Mouse (Mus musculus) MEL (cell line): ENCODE data around the gene Immp2l. TPM values are rescaled to one million over a fixed set of nuclear protein-coding genes. Genes with fewer than 3 reads are reported as not detected.
A peak's percentile ranks its signal among the peaks of the same experiment; 100 is the strongest.

Experiments used
- DNase-seq: peaks from one replicate; pipeline ENCODE4 v3.0.0; 2011; ENCODE audit warnings: low read depth, low spot score
- H3K27ac ChIP-seq: 2 replicates; pipeline ENCODE4 v1.5.1; 2012; ENCODE audit warnings: low read depth, mild to moderate bottlenecking, control low read depth, low read length, moderate library complexity; ENCODE audit not compliant: control insufficient read depth
- H3K27me3 ChIP-seq, 2 experiments: fragments of 150-350 bp in 1 of 2; sonication (generic) in 1 of 2; 2 replicates each; pipeline ENCODE4 v1.6.1; 2012; ENCODE audit warnings: low read length in 2 of 2, mild to moderate bottlenecking in 2 of 2, improper control_type of control experiment in 1 of 2, moderate library complexity in 1 of 2; ENCODE audit not compliant: insufficient read depth in 2 of 2, control insufficient read depth in 1 of 2
- H3K36me3 ChIP-seq, 2 experiments: 2 replicates each; pipeline ENCODE4 v1.6.1; 2012 to 2014; ENCODE audit warnings: low read length in 2 of 2, improper control_type of control experiment in 1 of 2, inconsistent platforms in 1 of 2, mild to moderate bottlenecking in 1 of 2; ENCODE audit not compliant: insufficient read depth in 2 of 2, control insufficient read depth in 1 of 2
- H3K4me1 ChIP-seq, 2 experiments: fragments of 150-350 bp in 1 of 2; sonication (generic) in 1 of 2; 2 replicates each; pipeline ENCODE4 v1.6.1; 2012; ENCODE audit warnings: low read length in 2 of 2, improper control_type of control experiment in 1 of 2, mild to moderate bottlenecking in 1 of 2; ENCODE audit not compliant: insufficient read depth in 2 of 2, control insufficient read depth in 1 of 2
- H3K4me3 ChIP-seq, 2 experiments: fragments of 150-350 bp in 1 of 2; sonication (generic) in 1 of 2; 2 replicates each; pipeline ENCODE4 v1.5.1; 2012; ENCODE audit warnings: low read depth in 2 of 2, low read length in 2 of 2, mild to moderate bottlenecking in 2 of 2, moderate library complexity in 2 of 2, control low read depth in 1 of 2, improper control_type of control experiment in 1 of 2; ENCODE audit not compliant: control insufficient read depth in 1 of 2, insufficient read depth in 1 of 2
- H3K79me2 ChIP-seq: 2 replicates; pipeline ENCODE4 v1.6.1; 2012; ENCODE audit warnings: mild to moderate bottlenecking, low read length, moderate library complexity; ENCODE audit not compliant: control insufficient read depth, poor library complexity, insufficient read depth
- H3K9ac ChIP-seq: 2 replicates; pipeline ENCODE4 v1.6.1; 2012; ENCODE audit warnings: low read depth, mild to moderate bottlenecking, control low read depth, low read length, moderate library complexity; ENCODE audit not compliant: control insufficient read depth, poor library complexity, severe bottlenecking
- H3K9me3 ChIP-seq: fragments of 150-350 bp; sonication (generic); replicated peaks from 2 replicates; pipeline ENCODE4 v1.6.1; 2012; ENCODE audit warnings: mild to moderate bottlenecking, low read length, improper control_type of control experiment, moderate library complexity; ENCODE audit not compliant: insufficient read depth
- CHD1 ChIP-seq: IDR thresholded peaks from 2 replicates; pipeline ENCODE4 v1.6.1; 2012; ENCODE audit warnings: low read depth, mild to moderate bottlenecking, inconsistent platforms, low read length, improper control_type of control experiment
- CTCF ChIP-seq, 3 experiments: IDR thresholded peaks in 2 of 3; conservative IDR thresholded peaks in 1 of 3; 2 replicates each; pipeline ENCODE4 v1.5.1; 2011 to 2012; ENCODE audit warnings: low read length in 3 of 3, low read depth in 2 of 3, mild to moderate bottlenecking in 2 of 3, improper control_type of control experiment in 1 of 3, inconsistent platforms in 1 of 3, mixed read lengths in 1 of 3, moderate library complexity in 1 of 3; ENCODE audit not compliant: control insufficient read depth in 1 of 3, insufficient read depth in 1 of 3, poor library complexity in 1 of 3, severe bottlenecking in 1 of 3
- E2F4 ChIP-seq: IDR thresholded peaks from 2 replicates; pipeline ENCODE4 v1.6.1; 2011; ENCODE audit warnings: low read depth, low read length, improper control_type of control experiment, borderline replicate concordance
- ELF1 ChIP-seq: IDR thresholded peaks from 2 replicates; pipeline ENCODE4 v1.6.1; 2014; ENCODE audit warnings: low read depth, mild to moderate bottlenecking, inconsistent platforms, low read length, improper control_type of control experiment, moderate library complexity
- EP300 ChIP-seq, 2 experiments: IDR thresholded peaks; 2 replicates each; pipeline ENCODE4 v1.6.1; 2011; ENCODE audit warnings: improper control_type of control experiment in 2 of 2, low read length in 2 of 2, low read depth in 1 of 2, mild to moderate bottlenecking in 1 of 2
- ETS1 ChIP-seq: IDR thresholded peaks from 2 replicates; pipeline ENCODE4 v1.6.1; 2012; ENCODE audit warnings: low read depth, mild to moderate bottlenecking, inconsistent platforms, low read length, improper control_type of control experiment, moderate library complexity
- GABPA ChIP-seq: IDR thresholded peaks from 2 replicates; pipeline ENCODE4 v1.6.1; 2012; ENCODE audit warnings: low read depth, mild to moderate bottlenecking, inconsistent platforms, low read length, improper control_type of control experiment, moderate library complexity
- GATA1 ChIP-seq: IDR thresholded peaks from 2 replicates; pipeline ENCODE4 v1.6.1; 2011; ENCODE audit warnings: low read depth, low read length, improper control_type of control experiment
- HCFC1 ChIP-seq: IDR thresholded peaks from 2 replicates; pipeline ENCODE4 v1.6.1; 2012; ENCODE audit warnings: low read depth, mild to moderate bottlenecking, inconsistent platforms, low read length, improper control_type of control experiment, moderate library complexity
- KAT2A ChIP-seq: conservative IDR thresholded peaks from 2 replicates; pipeline ENCODE4 v1.6.1; 2012; ENCODE audit warnings: low read depth, low read length, improper control_type of control experiment, inconsistent platforms
- MAZ ChIP-seq: IDR thresholded peaks from 2 replicates; pipeline ENCODE4 v1.6.1; 2012; ENCODE audit warnings: low read depth, mild to moderate bottlenecking, inconsistent platforms, low read length, improper control_type of control experiment
- MEF2A ChIP-seq: IDR thresholded peaks from 2 replicates; pipeline ENCODE4 v1.6.1; 2014; ENCODE audit warnings: low read depth, mild to moderate bottlenecking, inconsistent platforms, low read length, improper control_type of control experiment; ENCODE audit not compliant: poor library complexity, insufficient replicate concordance, severe bottlenecking; ENCODE audit errors: extremely low read depth
- MXI1 ChIP-seq: IDR thresholded peaks from 2 replicates; pipeline ENCODE4 v1.6.1; 2011; ENCODE audit warnings: mild to moderate bottlenecking, low read depth, low read length, improper control_type of control experiment
- MYB ChIP-seq: IDR thresholded peaks from 2 replicates; pipeline ENCODE4 v1.6.1; 2011; ENCODE audit warnings: mild to moderate bottlenecking, low read depth, low read length, improper control_type of control experiment
- MYC ChIP-seq: IDR thresholded peaks from 2 replicates; pipeline ENCODE4 v1.6.1; 2011; ENCODE audit warnings: low read depth, mild to moderate bottlenecking, low read length, improper control_type of control experiment, moderate library complexity
- NELFE ChIP-seq: IDR thresholded peaks from 2 replicates; pipeline ENCODE4 v1.6.1; 2011; ENCODE audit warnings: low read depth, low read length, improper control_type of control experiment
- POLR2AphosphoS5 ChIP-seq: IDR thresholded peaks from 2 replicates; pipeline ENCODE4 v1.6.1; 2012; ENCODE audit warnings: low read depth, borderline replicate concordance, mild to moderate bottlenecking, inconsistent platforms, low read length, moderate library complexity, mixed read lengths
- RAD21 ChIP-seq: IDR thresholded peaks from 2 replicates; pipeline ENCODE4 v1.6.1; 2011; ENCODE audit warnings: mild to moderate bottlenecking, low read depth, low read length, improper control_type of control experiment
- RCOR1 ChIP-seq: IDR thresholded peaks from 2 replicates; pipeline ENCODE4 v1.6.1; 2012; ENCODE audit warnings: low read depth, mild to moderate bottlenecking, inconsistent platforms, low read length, improper control_type of control experiment
- SMC3 ChIP-seq: IDR thresholded peaks from 2 replicates; pipeline ENCODE4 v1.6.1; 2011; ENCODE audit warnings: low read depth, low read length, improper control_type of control experiment
- TBP ChIP-seq: IDR thresholded peaks from 2 replicates; pipeline ENCODE4 v1.8.0; 2011; ENCODE audit warnings: low read depth, low read length, improper control_type of control experiment
- TCF12 ChIP-seq: IDR thresholded peaks from 2 replicates; pipeline ENCODE4 v1.6.1; 2014; ENCODE audit warnings: low read depth, mild to moderate bottlenecking, inconsistent platforms, low read length, improper control_type of control experiment, moderate library complexity
- UBTF ChIP-seq: IDR thresholded peaks from 2 replicates; pipeline ENCODE4 v1.6.1; 2012; ENCODE audit warnings: low read depth, mild to moderate bottlenecking, inconsistent platforms, low read length, improper control_type of control experiment, moderate library complexity, borderline replicate concordance; ENCODE audit not compliant: insufficient read depth
- USF2 ChIP-seq, 2 experiments: IDR thresholded peaks; 2 replicates each; pipeline ENCODE4 v1.6.1; 2011 to 2012; ENCODE audit warnings: improper control_type of control experiment in 2 of 2, low read length in 2 of 2, borderline replicate concordance in 1 of 2, inconsistent platforms in 1 of 2, low read depth in 1 of 2, mild to moderate bottlenecking in 1 of 2; ENCODE audit not compliant: insufficient read depth in 1 of 2
- ZC3H11A ChIP-seq: IDR thresholded peaks from 2 replicates; pipeline ENCODE4 v1.6.1; 2012; ENCODE audit warnings: low read depth, mild to moderate bottlenecking, inconsistent platforms, low read length, improper control_type of control experiment
- ZKSCAN1 ChIP-seq: IDR thresholded peaks from 2 replicates; pipeline ENCODE4 v1.6.1; 2012; ENCODE audit warnings: low read depth, mild to moderate bottlenecking, inconsistent platforms, low read length, improper control_type of control experiment, moderate library complexity
- polyA plus RNA-seq, 2 experiments: library from polyadenylated mRNA; stranded (reverse) in 1 of 2; unstranded in 1 of 2; fragments of >175 nt in 1 of 2; fragments of >200 nt in 1 of 2; gene quantifications; 2 replicates each; pipeline versions ENCODE4 v1.2.1 to v1.2.4; 2012; ENCODE audit warnings: low replicate concordance in 2 of 2, low read depth in 1 of 2; ENCODE audit not compliant: insufficient read length in 2 of 2, insufficient read depth in 1 of 2, missing spikeins in 1 of 2
- total RNA-seq: library from RNA; depleted of rRNA; stranded (reverse); fragments of 300-350 nt; gene quantifications from 2 replicates; pipeline ENCODE4 v1.2.3, GENCODE M21; 2012

The Immp2l gene
- total and polyA plus RNA-seq, 3 experiments, result 4.0 to 5.0 TPM; not detected in 1

- Histone ChIP-seq H3K9ac (no peak overlapping the region), H3K4me3 (no peak overlapping the region), H3K27me3 (no peaks in the 10 kb centered on the region)
- no peak for DNase-seq
- no peak for TF ChIP-seq GATA1
- TF ChIP-seq KAT2A, result no peak
- no peak for TF ChIP-seq ZKSCAN1
- TF ChIP-seq ZC3H11A, result no peak
- no peak for TF ChIP-seq MYC
- no peak for TF ChIP-seq UBTF
- no peak for TF ChIP-seq ELF1
- no peak for TF ChIP-seq NELFE
- peak in 1 of 3 experiments; percentile 38; a peak in 2 of 6 replicates for TF ChIP-seq CTCF (IDR thresholded peaks at IDR 0.05 in 2 of 3, conservative IDR thresholded peaks at IDR 0.05 in 1 of 3; ENCODE audit: control insufficient read depth in 1 of 3, insufficient read depth in 1 of 3, low read depth in 2 of 3, low read length in 3 of 3, poor library complexity in 1 of 3, severe bottlenecking in 1 of 3)
- no peak for TF ChIP-seq TBP
- TF ChIP-seq MYB, result no peak
- no peak for TF ChIP-seq MXI1
- TF ChIP-seq E2F4, result no peak
- no peak for TF ChIP-seq MAZ
- TF ChIP-seq TCF12, result no peak
- peak; percentile 56 for TF ChIP-seq SMC3
- TF ChIP-seq GABPA, result no peak
- TF ChIP-seq HCFC1, result no peak
- peak; percentile 21 for TF ChIP-seq RAD21
- TF ChIP-seq EP300 (IDR thresholded peaks at IDR 0.05; ENCODE audit: low read depth in 1 of 2, low read length in 2 of 2), result no peak
- TF ChIP-seq, all 39 proteins: peak for 3
- Histone ChIP-seq H3K9me3 (no peaks in the 10 kb centered on the region), H3K27ac (no peak overlapping the region), H3K4me1 (no peaks in the 10 kb centered on the region), H3K79me2 (no peaks in the 10 kb centered on the region), H3K36me3 (no peaks in the 10 kb centered on the region)
Measured at GRCm38 (mm10) chr12:41221893-41222292, 198.0 kb downstream of the Immp2l start.

- Histone ChIP-seq H3K36me3 (no peaks in the 10 kb centered on the region), H3K9ac (no peak overlapping the region), H3K27me3 (no peaks in the 10 kb centered on the region), H3K4me3 (no peak overlapping the region), H3K4me1 (no peaks in the 10 kb centered on the region), H3K9me3 (no peaks in the 10 kb centered on the region), H3K27ac (no peak overlapping the region), H3K79me2 (no peaks in the 10 kb centered on the region)
- TF ChIP-seq ZKSCAN1 (no peak), GATA1 (no peak), MYC (no peak), POLR2AphosphoS5 (no peak), CHD1 (no peak), RCOR1 (no peak), UBTF (no peak), CTCF (IDR thresholded peaks at IDR 0.05 in 2 of 3, conservative IDR thresholded peaks at IDR 0.05 in 1 of 3; ENCODE audit: control insufficient read depth in 1 of 3, insufficient read depth in 1 of 3, low read depth in 2 of 3, low read length in 3 of 3, poor library complexity in 1 of 3, severe bottlenecking in 1 of 3) (no peak), MXI1 (no peak), ETS1 (no peak), USF2 (IDR thresholded peaks at IDR 0.05; ENCODE audit: borderline replicate concordance in 1 of 2, insufficient read depth in 1 of 2, low read depth in 1 of 2, low read length in 2 of 2) (no peak), TBP (no peak), MEF2A (no peak)
- no peak for DNase-seq
Measured at GRCm38 (mm10) chr12:41223686-41224085, 199.8 kb downstream of the Immp2l start.
